Mouse (Mus musculus) cerebellum, adult 2 months (tissue): ENCODE measurements around the gene Dock1. TPM values are rescaled to one million over a fixed set of nuclear protein-coding genes. Genes with fewer than 3 reads are reported as not detected.

Source experiments
- DNase-seq, 2 experiments: peaks; one replicate each; pipeline ENCODE4 v3.0.0; 2021
- H3K27ac ChIP-seq: fragments of 200-500 bp; 2 replicates; pipeline ENCODE4 v1.5.1; 2012; ENCODE audit warnings: low read length, control low read depth, inconsistent platforms; ENCODE audit not compliant: insufficient read depth
- H3K27me3 ChIP-seq: fragments of 200-500 bp; 2 replicates; pipeline ENCODE4 v1.6.1; 2012; ENCODE audit warnings: inconsistent platforms, mild to moderate bottlenecking, low read length, moderate library complexity; ENCODE audit not compliant: control insufficient read depth, insufficient read depth
- H3K4me1 ChIP-seq: fragments of 200-500 bp; 2 replicates; pipeline ENCODE4 v1.6.1; 2011; ENCODE audit warnings: low read length; ENCODE audit not compliant: control insufficient read depth, insufficient read depth
- H3K4me3 ChIP-seq: fragments of 200-500 bp; replicated peaks from 2 replicates; pipeline ENCODE3; 2011; ENCODE audit warnings: mild to moderate bottlenecking, low read depth, low read length, control low read depth; ENCODE audit not compliant: insufficient read depth
- CTCF ChIP-seq: fragments of 200-500 bp; IDR thresholded peaks from 2 replicates; pipeline ENCODE4 v1.5.1; 2011; ENCODE audit warnings: low read depth, mild to moderate bottlenecking, control low read depth, low read length, moderate library complexity, borderline replicate concordance; ENCODE audit not compliant: insufficient read depth
- POLR2A ChIP-seq: fragments of 200-500 bp; IDR thresholded peaks from 2 replicates; pipeline ENCODE4 v1.6.1; 2011; ENCODE audit warnings: low read length, control low read depth, borderline replicate concordance; ENCODE audit not compliant: insufficient read depth
- WGBS: fragments of 180-500 bp; shearing (Covaris S2); methylation state at CpG from one replicate; pipeline ENCODE4 v1.1.7; 2018; 5-methylcytosine and 5-hydroxymethylcytosine counted together
- polyA plus RNA-seq: library from polyadenylated mRNA; depleted of rRNA; stranded (reverse); fragments of >200 nt; gene quantifications from 2 replicates; pipeline ENCODE4 v1.2.3, GENCODE M21; 2012

Dock1 gene
- polyA plus RNA-seq, 1 experiment = 16.9 TPM

- no peak for TF ChIP-seq CTCF
- no peak for TF ChIP-seq POLR2A
- no peaks in the 10 kb centered on the region for H3K27me3 ChIP-seq
- no peak overlapping the region for H3K4me3 ChIP-seq
- H3K27ac ChIP-seq = no peak overlapping the region
- WGBS = 96% methylated on average over 1 of the region's 1 CpGs
- H3K4me1 ChIP-seq = no peaks in the 10 kb centered on the region
- no peak for DNase-seq
These were observed 439.9 kb downstream of the Dock1 start for GRCm38 (mm10) chr7:135110307-135110706.

DNA sequence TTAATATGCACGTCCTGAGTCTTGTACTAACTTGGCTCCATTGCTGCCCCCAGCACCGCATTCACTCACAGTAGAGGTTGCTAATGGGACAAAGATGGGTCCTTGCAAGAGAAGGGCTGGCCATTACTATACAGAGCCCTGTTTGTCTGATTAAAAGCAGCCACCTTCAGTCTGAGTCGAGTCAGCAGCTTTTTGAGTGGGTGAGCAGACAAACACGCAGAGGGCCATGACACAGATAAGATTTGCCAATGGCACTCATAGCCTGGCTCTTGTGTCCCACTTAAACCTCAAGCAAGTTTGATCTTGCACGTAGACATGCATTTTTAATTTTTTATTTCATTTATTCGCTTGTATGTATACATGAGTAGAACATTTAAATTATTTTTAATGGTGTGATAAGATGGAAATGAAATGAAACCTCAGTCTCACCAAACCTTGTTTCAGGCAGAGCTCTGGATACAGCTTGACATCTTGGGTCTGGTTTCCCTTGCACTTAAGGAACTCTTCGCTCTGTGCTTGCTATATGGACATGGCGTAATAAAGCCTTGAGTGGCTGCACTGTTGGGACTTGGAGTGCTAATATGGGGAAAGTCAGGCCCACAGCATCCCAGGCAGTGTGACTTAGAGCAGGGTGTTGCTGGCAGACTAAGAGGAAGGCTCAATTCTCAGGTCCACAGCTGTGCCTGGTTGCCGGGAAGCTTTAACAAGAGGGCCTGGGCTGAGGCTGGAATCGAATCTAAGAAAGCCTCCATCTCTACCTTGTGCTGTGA lies 455.0 kb downstream of the Dock1 start:
- no peaks in the 10 kb centered on the region; the same call in 1 of the 2 replicates for H3K4me1 ChIP-seq
- H3K27ac ChIP-seq = no peak overlapping the region
- TF ChIP-seq POLR2A (no peak), CTCF (no peak)
- WGBS = 96% methylated on average over 10 of the region's 10 CpGs
- H3K27me3 ChIP-seq = no peaks in the 10 kb centered on the region; the same call in 1 of the 2 replicates
- DNase-seq = no peak
- H3K4me3 ChIP-seq = no peak overlapping the region

DNA sequence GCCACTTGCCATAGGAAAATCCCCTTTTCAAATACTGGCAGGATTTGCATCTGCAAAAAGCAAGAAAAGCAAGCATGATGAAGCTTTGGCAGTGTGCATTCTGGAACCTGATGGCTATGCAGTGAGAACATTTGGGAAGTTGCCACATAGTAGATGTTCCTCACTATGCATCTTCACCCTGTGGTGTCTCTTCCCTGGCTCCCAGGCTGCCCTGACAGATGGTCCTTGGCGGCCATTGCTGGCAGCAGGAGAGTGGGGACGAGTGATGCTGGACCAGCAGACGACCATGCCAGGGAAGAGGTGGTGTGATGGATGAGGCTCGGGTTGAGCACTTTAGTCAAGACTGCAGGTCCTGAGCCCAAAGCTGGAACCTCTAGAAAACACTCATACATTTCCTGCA lies 462.0 kb downstream of the Dock1 start:
- 2% methylated on average over 4 of the region's 4 CpGs for WGBS
- H3K4me3 ChIP-seq = no peak overlapping the region
- H3K4me1 ChIP-seq = peaks cover 5% of the 10 kb centered on the region
- H3K27ac ChIP-seq = no peak overlapping the region
- no peaks in the 10 kb centered on the region for H3K27me3 ChIP-seq
- TF ChIP-seq CTCF (no peak), POLR2A (no peak)
- DNase-seq = peak; percentile 77 to 87

- WGBS = 65% methylated on average over 12 of the region's 12 CpGs
- Histone ChIP-seq H3K4me3 (no peak overlapping the region), H3K4me1 (peaks cover 5% of the 10 kb centered on the region), H3K27ac (no peak overlapping the region), H3K27me3 (no peaks in the 10 kb centered on the region)
- TF ChIP-seq CTCF (no peak), POLR2A (no peak)
- DNase-seq = no peak
These were observed 464.2 kb downstream of the Dock1 start for GRCm38 (mm10) chr7:135134619-135135018.

GRCm38 (mm10) chr7:135139153-135139612 lies 468.7 kb downstream of the Dock1 start:
- Histone ChIP-seq H3K27ac (no peak overlapping the region), H3K4me3 (no peak overlapping the region), H3K4me1 (no peaks in the 10 kb centered on the region), H3K27me3 (no peaks in the 10 kb centered on the region; the same call in 1 of the 2 replicates)
- WGBS = 64% methylated on average over 5 of the region's 5 CpGs
- DNase-seq = no peak
- TF ChIP-seq CTCF (no peak), POLR2A (no peak)

DNA sequence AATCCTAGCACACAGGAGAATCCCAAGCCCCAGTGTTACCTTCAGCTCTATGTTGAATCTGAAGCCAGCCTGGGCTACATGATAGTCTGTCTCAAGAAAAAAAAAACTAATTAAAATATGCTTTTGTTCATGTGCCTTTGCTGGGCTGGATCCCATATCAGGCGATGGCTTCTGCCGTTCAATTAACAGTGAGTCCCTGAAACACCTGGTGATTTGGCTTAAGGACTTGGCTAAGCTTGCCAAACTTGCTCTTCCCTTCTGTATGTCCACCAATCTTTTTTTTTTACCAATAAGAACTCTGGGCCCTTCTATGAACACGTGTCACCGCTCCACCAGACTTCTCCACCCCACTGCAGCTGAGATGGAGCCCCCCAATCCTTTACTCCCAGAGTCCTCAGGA lies 474.3 kb downstream of the Dock1 start:
- Histone ChIP-seq H3K27me3 (no peaks in the 10 kb centered on the region; the same call in 1 of the 2 replicates), H3K4me1 (peaks cover 2% of the 10 kb centered on the region; the same call in 1 of the 2 replicates), H3K4me3 (no peak overlapping the region), H3K27ac (no peak overlapping the region)
- TF ChIP-seq CTCF (no peak), POLR2A (no peak)
- DNase-seq = peak in 1 of 2 experiments; percentile 28
- WGBS = 24% methylated on average over 4 of the region's 4 CpGs

DNA sequence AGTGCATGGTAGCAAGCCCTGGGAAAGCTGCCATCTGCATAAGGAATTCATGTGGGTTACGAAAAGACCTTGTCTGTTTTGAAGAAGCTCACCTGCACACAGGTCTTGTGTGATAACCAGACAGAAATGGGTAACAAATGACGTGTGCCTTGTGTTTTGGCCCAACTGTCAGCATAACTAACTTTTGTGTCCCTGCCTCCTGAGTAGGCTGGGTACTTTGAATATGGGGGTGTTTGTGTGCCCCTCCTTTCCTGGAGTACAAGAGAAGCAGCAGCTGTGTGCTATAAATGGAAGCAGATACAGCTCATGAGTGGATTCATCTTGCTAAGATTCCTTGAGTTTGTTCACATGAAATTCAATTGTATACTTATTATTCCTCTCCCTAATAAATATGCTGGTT lies 480.5 kb downstream of the Dock1 start:
- 94% methylated on average over 2 of the region's 2 CpGs for WGBS
- no peak for TF ChIP-seq POLR2A
- no peak for TF ChIP-seq CTCF
- no peak overlapping the region for H3K27ac ChIP-seq
- H3K27me3 ChIP-seq = no peaks in the 10 kb centered on the region
- no peak overlapping the region for H3K4me3 ChIP-seq
- no peak for DNase-seq
- H3K4me1 ChIP-seq = no peaks in the 10 kb centered on the region

GRCm38 (mm10) chr7:135157571-135157970 lies 487.1 kb downstream of the Dock1 start:
- Histone ChIP-seq H3K4me3 (no peak overlapping the region), H3K4me1 (no peaks in the 10 kb centered on the region), H3K27ac (no peak overlapping the region), H3K27me3 (no peaks in the 10 kb centered on the region)
- no peak for DNase-seq
- no peak for TF ChIP-seq CTCF
- TF ChIP-seq POLR2A = no peak
- whole genome bisulfite sequencing = 86% methylated on average over 5 of the region's 5 CpGs
